Mouse (Mus musculus): ENCODE measurements around the gene Napa.

DNA sequence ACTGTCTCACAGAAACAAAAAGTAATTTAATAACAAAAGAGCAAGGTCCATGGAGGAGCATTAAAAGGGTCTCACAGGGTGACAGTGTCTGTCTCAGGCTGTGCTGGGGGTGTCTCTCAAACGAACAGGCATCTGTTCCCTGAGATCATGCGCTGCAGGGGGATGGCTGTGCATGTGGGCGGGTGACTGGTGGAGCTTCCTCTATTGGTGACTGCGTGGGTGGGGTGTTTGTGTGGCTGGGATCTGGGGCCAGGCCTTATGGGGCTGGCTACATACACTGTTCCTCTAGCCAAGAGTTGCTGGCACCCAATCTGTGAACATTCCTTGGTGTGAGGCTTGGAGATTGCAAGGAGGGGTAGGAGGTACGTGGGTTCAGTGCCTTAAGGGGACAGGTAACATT is 51.0 kb downstream of the Napa start:
- no peak for TF ChIP-seq POLR2A (IDR thresholded peaks at IDR 0.05; ENCODE audit: control insufficient read depth, extremely low read depth, insufficient read depth, low read length, poor library complexity)
- no peak for TF ChIP-seq CTCF (IDR thresholded peaks at IDR 0.05; ENCODE audit: borderline replicate concordance, control insufficient read depth, extremely low read depth, insufficient read depth, low read length, poor library complexity)

Measured in thymus, adult 2 months (tissue).